Mouse (Mus musculus) left cerebral cortex, adult 18-20 months (tissue): ENCODE measurements around the gene Sdhaf1. TPM values are rescaled to one million over a fixed set of nuclear protein-coding genes. Genes with fewer than 3 reads are reported as not detected.

Experiments
- DNase-seq, 2 experiments: peaks; one replicate each; pipeline ENCODE4 v3.0.0; 2021 to 2022; ENCODE audit warnings: low spot score in 2 of 2, mixed read lengths in 1 of 2
- total RNA-seq, 2 experiments: library from RNA; stranded (reverse); gene quantifications; 2 replicates each; pipeline ENCODE4 v1.2.3; 2021

The Sdhaf1 gene
- total RNA-seq, 2 experiments from 2014 or later, result 6.4 to 7.5 TPM

GRCm38 (mm10) chr7:30296816-30297215, 26.9 kb downstream of the Sdhaf1 start:
- no peak for DNase-seq

GRCm38 (mm10) chr7:30295103-30295502, 28.6 kb downstream of the Sdhaf1 start:
- peak; percentile 47 to 51 for DNase-seq

GRCm38 (mm10) chr7:30294296-30294695, 29.4 kb downstream of the Sdhaf1 start:
- no peak for DNase-seq

- peak; percentile 36 to 53 for DNase-seq
Observed at GRCm38 (mm10) chr7:30293795-30294194, 29.9 kb downstream of the Sdhaf1 start.

- peak; percentile 93 for DNase-seq
Observed at GRCm38 (mm10) chr7:30291215-30292131, 32.2 kb downstream of the Sdhaf1 start, which contains the start of gene Clip3. Gene Clip3, plus strand, starts transcription at chr7:30291728.

- DNase-seq, result peak in 1 of 2 experiments; percentile 29
Observed at GRCm38 (mm10) chr7:30289714-30290399, 33.8 kb downstream of the Sdhaf1 start.

- no peak for DNase-seq
Observed at GRCm38 (mm10) chr7:30289071-30289713, 34.5 kb downstream of the Sdhaf1 start.

GRCm38 (mm10) chr7:30288046-30288445, 35.6 kb downstream of the Sdhaf1 start:
- no peak for DNase-seq

GRCm38 (mm10) chr7:30286701-30287410, 36.8 kb downstream of the Sdhaf1 start:
- no peak for DNase-seq

GRCm38 (mm10) chr7:30282740-30283139, 41.0 kb downstream of the Sdhaf1 start:
- no peak for DNase-seq

- no peak for DNase-seq
Observed at GRCm38 (mm10) chr7:30281522-30281921, 42.2 kb downstream of the Sdhaf1 start.

GRCm38 (mm10) chr7:30280670-30281138, 43.0 kb downstream of the Sdhaf1 start:
- DNase-seq, result peak; percentile 80 to 84

- DNase-seq, result peak; percentile 81 to 91
Observed at GRCm38 (mm10) chr7:30279951-30280669, 43.6 kb downstream of the Sdhaf1 start, which contains the start of the genes Thap8 and Wdr62. Gene Thap8, plus strand, starts transcription at chr7:30280094. Gene Wdr62, minus strand, starts transcription at chr7:30280419.

GRCm38 (mm10) chr7:30279536-30279935, 44.2 kb downstream of the Sdhaf1 start:
- no peak for DNase-seq

- DNase-seq, result no peak
Observed at GRCm38 (mm10) chr7:30278911-30279310, 44.8 kb downstream of the Sdhaf1 start.

- DNase-seq, result no peak
Observed at GRCm38 (mm10) chr7:30274383-30274782, 49.3 kb downstream of the Sdhaf1 start.
